Mouse (Mus musculus) c-Kit-positive CD71-negative TER-119-negative erythroid progenitor cells, embryonic 14.5 days (primary cell): ENCODE data around the gene B4galnt3.

ENCODE experiments used
- DNase-seq: peaks from one replicate; pipeline ENCODE4 v3.0.0-alpha.2; 2013; ENCODE audit warnings: low read depth

Gene B4galnt3

DNA sequence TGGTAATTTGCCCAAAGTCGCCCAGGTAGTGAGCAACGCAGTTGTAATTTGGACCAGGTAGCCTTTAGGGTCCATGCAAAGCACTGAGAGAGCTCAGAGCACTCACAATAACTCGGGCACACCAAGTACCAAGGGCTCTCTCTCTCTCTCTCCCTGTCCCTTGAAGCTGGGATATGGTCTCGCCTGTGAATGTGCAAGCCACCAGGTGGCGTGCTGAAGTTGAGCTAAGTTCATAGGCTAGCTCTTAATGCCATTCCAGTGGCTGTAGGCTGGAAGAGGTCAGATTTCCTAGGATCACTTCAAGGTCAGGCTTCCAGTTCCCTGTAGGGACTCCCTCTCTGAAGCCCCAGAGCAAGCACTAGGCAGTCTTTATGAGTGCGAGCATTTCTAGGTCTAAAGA is 71.7 kb downstream of the B4galnt3 start:
- peak; percentile 34 for DNase-seq

GRCm38 (mm10) chr6:120219281-120219680 is 75.1 kb downstream of the B4galnt3 start:
- no peak for DNase-seq

DNA sequence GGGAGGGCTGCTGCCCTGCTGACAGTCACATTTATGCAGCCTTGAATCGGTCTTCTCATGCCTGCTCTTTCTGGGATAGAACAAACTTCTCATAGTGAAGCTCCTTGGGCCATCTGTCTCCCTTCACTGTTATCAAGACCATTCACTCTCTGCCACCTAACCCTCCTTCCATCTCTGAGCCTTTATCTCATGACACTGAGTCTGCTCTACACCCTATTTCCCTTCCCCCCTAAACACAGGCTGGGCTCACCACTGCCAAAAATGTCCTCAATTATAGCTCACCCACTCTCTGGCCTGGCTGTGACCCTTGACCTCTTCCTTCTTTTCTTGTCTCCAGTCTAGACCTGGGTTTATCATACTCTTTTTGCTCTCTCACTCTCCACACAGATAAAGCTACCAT is 77.7 kb downstream of the B4galnt3 start:
- peak; percentile 23 for DNase-seq

DNA sequence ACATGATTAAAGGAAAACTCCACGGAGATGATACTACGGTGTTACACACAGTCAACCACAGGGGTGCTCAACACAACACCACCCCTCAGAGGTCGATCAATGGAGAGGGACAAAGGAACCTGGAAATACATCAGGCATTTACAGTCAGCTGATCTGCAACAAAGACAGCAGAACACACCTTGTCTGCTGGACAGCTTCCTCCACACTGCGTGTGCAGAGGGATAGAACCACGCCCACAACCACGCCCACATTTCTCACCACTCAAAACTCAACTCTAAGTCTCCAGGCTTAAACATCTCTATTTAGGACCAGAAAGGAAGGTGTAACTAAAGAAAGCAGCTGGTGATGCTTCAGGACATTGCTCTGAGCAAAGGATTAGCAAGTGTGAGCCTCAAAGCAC is 82.8 kb downstream of the B4galnt3 start:
- no peak for DNase-seq

GRCm38 (mm10) chr6:120206586-120206985 is 87.8 kb downstream of the B4galnt3 start:
- no peak for DNase-seq

DNA sequence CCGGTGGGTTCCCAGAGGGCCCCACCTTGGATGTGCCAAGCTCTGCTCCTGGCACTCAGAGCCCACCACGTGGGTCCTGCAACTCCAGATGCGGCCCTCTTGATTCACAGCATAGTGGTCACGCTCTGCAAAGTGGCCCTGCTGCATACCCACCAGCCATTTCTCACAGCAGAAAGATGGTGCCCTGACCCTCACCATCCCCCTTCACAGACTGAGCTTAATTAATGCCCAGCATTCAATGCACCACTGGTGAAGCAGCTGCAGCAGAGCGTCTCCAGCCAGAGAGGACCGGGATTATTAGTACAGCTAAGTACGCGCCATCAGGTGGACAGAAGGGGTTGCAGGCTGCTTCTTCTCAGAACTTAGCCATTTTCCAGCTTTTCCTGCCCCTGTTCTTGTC is 92.0 kb downstream of the B4galnt3 start:
- DNase-seq, result no peak

- no peak for DNase-seq
These were observed 92.4 kb downstream of the B4galnt3 start for GRCm38 (mm10) chr6:120201956-120202355.

DNA sequence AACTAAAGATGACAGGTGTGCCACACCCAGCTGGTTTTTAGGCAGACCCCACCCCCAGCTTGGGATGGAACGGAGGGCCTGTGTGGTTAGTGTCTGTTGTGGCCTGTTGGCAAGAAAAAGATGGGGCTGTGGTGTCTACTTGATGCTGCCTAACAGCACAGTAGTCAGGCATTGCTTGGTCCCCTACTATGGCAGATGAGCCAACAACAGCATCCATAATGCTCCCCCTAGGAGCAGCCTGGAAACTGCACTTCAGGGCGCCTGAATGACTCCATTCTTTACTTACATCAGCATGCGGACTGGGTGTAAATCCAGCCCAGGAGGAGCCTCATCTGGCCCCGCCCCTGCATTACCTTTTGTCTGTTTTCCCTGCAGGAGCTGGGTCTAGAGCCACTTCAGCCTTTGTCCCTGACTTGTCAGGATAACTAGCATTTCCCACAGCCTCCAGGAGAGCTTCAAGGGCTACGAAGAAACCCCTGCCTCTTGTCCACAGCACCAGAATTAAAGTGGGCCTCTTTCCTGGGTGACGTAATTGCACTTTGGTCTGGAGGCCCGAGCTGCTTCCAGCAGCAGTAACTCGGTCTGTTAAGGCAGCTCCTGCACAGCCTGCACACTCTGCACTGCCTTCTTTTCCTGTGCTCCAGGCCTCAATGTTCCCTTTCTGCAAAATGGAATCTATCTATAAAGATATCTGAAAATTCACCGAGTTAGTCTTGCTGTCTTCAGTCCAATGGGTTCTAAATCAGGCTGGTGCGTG is 94.5 kb downstream of the B4galnt3 start:
- DNase-seq, result no peak

DNA sequence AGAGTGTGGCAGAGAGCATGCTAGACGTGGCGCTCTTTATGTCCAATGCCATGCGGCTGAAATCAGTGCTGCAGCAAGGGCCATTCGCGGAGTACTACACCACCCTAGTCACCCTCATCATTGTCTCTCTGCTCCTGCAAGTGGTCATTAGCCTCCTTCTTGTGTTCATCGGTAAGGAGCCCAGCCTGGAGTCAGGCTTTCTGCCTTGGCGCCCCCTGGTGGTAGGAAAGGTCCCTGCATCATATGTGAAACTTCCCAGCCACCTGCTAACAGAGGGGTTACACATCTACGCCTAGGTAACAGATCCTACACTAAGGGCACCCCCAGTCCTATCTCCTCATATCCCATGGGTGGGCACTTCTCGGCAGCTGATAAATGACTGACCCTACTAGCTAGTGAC is 96.4 kb downstream of the B4galnt3 start:
- peak; percentile 59 for DNase-seq

- peak; percentile 72 for DNase-seq
These were observed 97.5 kb downstream of the B4galnt3 start for GRCm38 (mm10) chr6:120196837-120197236.

DNA sequence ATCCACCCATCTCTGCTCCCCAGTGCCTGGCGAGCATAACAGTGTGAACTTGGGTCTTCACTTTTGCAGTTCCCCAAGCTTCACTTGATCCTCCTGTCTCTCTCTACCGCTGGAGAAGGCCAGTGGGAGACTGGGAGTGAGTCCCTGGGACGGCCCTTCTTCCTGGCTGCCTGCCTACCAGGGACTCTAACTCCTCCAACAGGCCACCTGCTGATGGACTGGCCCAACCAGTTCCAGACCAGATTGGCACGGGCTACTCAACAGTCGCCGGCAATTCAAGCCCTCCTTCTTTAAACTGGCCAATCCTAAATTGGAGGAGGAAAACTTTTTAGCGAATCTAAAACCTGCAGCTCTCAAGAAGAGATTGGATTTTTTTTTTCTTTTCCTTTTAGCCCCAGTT is 99.4 kb downstream of the B4galnt3 start:
- DNase-seq, result no peak

GRCm38 (mm10) chr6:120194305-120194704 is 100.1 kb downstream of the B4galnt3 start:
- no peak for DNase-seq

DNA sequence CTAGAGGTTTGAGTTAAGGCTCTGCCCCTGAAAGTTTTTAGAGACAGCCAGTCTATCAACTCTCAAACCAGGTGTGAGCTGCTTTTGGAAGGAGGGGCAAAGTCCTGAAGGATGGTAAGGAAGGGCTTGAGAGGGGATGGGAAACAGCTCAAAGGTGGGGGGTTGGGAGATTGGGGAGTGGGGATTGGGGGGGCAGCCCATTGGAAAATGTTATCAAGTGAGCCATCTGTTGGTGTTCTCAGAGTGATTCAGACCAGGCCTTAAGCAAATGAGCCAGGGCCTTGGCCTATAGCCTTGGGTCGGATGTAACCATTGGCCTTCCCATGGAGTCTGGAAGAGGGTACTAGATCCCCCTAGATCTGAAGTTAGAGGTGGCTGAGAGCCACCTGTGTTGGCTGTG is 100.6 kb downstream of the B4galnt3 start:
- DNase-seq, result no peak

DNA sequence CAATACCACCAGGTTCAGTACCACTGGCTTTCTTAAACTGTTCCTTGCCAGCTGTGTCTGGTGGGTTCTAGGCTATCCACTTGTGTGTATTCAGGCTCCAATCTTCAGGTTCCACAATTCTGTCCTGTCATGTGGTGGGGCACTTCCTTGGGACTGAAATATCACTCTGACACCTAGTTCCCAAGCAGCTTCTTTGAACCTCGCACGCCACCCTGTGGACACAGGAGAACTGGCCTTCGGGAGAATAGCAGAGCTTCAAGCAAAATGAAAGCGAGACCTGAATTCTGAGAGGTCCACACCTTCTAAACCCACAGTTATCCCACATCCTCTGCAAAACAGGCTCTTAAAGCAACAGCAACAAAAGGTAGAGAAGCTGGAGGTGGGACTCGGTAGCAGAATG is 101.2 kb downstream of the B4galnt3 start:
- peak; percentile 86 for DNase-seq

GRCm38 (mm10) chr6:120192211-120192870 is 102.0 kb downstream of the B4galnt3 start:
- DNase-seq, result no peak

- no peak for DNase-seq
These were observed 102.8 kb downstream of the B4galnt3 start for GRCm38 (mm10) chr6:120191396-120192170.

GRCm38 (mm10) chr6:120190912-120191311 is 103.4 kb downstream of the B4galnt3 start:
- DNase-seq, result no peak

- no peak for DNase-seq
These were observed 104.0 kb downstream of the B4galnt3 start for GRCm38 (mm10) chr6:120190365-120190764.

DNA sequence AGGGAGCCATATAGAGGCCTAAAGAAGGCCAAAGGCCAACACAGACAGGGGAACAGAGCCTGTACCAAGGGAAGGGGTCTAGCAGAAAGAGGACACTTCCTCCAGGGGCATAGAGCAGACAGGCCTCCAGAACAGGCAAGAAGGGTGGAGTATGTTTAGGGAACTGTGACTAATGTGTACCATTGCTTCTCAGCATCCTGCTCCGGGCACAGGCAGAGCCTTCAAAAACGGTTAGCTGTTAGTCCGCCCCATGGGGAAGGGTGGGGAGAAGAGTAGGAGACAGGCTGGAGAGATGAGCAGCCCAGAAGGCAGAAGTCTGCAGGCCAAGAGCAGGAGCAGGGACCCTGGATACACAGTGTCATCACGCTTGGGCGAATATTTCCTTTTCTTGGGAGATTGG is 105.1 kb downstream of the B4galnt3 start:
- DNase-seq, result no peak

GRCm38 (mm10) chr6:120188376-120189235 is 105.8 kb downstream of the B4galnt3 start:
- no peak for DNase-seq

DNA sequence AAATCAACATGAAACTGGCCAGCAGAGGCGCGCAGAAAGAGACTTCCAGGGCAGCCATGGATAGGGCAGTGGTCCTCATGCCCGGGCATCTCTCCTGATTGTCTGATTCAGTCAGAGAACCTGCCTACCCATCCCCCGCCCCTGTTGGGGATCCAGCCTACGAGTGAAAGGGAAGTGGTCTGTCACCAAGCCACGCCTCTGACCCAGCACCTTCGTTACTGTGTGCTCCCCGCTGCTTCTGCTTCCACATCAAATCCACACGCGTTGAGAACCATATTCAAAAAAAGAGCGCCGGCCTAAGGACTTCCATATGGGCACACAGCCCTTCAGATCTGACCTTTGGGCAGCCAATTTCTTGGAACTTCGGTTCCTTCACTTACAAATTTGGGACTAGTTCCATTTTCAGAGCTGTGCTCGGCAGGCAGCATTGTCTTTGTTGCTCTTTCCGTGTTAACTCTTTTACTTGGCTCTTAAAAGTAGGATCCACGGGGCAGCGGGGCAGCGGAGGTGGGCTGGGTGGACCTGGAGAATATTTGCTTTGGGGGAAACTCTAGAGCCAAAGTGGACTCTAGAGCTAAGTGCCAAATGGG is 106.7 kb downstream of the B4galnt3 start:
- DNase-seq, result peak; percentile 53

DNA sequence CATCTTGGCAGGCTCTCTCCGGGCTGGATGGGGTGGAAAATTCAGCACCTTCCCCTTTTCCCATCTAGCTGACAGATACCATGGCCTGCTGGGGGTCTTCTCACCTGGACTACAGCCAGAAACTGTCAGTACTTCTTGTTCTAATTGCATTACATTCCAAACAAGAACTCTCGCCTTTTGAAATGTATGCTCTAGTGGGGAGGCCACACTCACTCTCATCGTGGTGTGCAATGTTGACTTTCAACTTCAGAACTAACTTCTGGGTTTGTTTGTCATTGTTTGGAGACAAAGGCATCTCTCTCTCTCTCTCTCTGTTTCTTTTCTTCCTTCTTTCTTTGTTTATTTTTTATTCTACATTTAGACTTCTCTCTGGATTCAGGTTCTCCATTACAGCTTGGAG is 107.8 kb downstream of the B4galnt3 start:
- DNase-seq, result no peak
